Mouse (Mus musculus): ENCODE data around the gene Adgrf1.

Adgrf1 gene

GRCm38 (mm10) chr17:43270161-43270560 is at the start of gene Adgrf1:
Gene Adgrf1, plus strand, starts transcription at chr17:43270329.
- no peak for DNase-seq (ENCODE audit: low spot score)

GRCm38 (mm10) chr17:43226101-43226500 is 44.0 kb upstream of the Adgrf1 start:
- DNase-seq (ENCODE audit: low spot score) = no peak

- DNase-seq (ENCODE audit: low spot score) = no peak
Observed at GRCm38 (mm10) chr17:43229621-43230513, 40.3 kb upstream of the Adgrf1 start.

GRCm38 (mm10) chr17:43230821-43231220 is 39.3 kb upstream of the Adgrf1 start:
- no peak for DNase-seq (ENCODE audit: low spot score)

DNA sequence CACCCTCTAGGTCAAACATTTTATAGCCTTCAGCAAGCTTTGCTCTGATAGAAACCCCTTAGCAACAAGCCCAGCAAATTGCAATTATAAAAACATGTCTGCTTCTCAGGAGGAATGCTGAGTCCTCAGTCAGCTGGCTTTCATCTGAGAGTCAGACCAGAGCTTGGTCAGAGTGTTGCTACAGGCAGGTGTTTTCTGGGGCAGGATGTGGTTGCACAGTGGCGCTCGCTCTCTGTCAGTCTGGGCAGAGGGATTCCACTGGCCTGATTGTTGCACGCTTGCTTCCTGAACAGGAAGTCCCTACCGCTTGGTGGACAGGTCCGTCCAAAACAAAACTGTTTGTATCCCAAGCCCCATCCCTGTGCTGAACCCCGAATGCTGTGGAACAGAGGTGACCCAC is 37.4 kb upstream of the Adgrf1 start:
- no peak for DNase-seq (ENCODE audit: low spot score)

- no peak for DNase-seq (ENCODE audit: low spot score)
Observed at GRCm38 (mm10) chr17:43236656-43237250, 33.4 kb upstream of the Adgrf1 start.

DNA sequence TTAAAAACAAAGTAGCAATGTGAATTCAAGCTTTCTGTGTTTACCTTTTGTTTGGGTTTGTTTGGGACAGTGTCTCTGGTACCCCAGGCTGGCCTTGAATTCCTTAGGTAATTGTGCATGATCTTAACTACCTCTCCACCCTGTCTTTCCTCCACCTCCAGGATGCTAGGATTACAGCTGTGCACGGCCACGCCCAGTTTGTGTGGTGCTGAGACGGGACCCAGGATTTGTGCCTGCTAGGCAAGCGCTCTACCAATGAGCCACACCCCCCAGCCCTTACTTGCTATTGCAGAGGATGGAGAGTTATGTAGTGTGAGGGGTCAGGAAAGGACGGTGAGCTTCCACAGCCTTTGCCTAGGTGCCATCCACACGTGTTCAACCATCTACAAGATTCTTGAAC is 31.1 kb upstream of the Adgrf1 start:
- no peak for DNase-seq (ENCODE audit: low spot score)

DNA sequence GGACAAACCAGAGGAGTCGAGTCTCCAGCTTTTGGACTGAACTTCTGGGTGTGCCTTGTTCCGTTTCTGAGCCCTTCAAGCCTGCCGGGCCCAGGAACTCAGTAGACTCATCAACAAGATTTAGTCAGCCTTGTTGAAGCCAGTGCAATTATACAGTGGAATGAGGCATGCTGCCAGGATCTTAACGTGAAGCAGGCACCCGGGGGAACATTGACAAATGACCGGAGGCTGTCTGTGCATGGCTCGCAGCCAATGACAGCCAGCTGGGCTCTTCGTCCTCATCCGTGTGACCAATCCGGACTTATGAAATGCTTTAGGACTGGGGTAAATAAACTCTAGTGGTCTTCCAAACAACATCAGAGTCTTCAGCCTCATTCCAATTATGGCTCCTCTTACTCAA is 29.0 kb upstream of the Adgrf1 start:
- no peak for DNase-seq (ENCODE audit: low spot score)

DNA sequence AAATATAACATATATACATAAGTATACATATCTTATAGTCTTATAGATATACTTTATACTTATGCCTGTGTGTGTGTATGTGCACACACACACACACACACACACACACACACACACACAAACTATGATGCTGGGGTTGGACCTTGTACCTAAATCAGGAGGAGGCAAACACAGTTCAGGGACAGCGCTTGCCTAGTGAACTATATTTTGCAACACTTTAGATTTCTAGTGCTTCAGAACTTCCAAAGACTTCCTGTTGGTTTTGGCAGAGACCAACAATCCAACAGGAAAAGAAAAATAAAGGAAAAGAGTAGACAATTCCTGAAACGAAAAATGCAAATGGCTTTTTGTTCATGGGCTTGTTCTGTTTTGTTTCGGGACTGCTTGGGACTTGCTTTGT is 27.5 kb upstream of the Adgrf1 start:
- no peak for DNase-seq (ENCODE audit: low spot score)

- DNase-seq (ENCODE audit: low spot score) = no peak
Observed at GRCm38 (mm10) chr17:43245364-43245763, 24.8 kb upstream of the Adgrf1 start.

- DNase-seq (ENCODE audit: low spot score) = no peak
Observed at GRCm38 (mm10) chr17:43247245-43247644, 22.9 kb upstream of the Adgrf1 start.

GRCm38 (mm10) chr17:43249645-43250044 is 20.5 kb upstream of the Adgrf1 start:
- DNase-seq (ENCODE audit: low spot score) = no peak

GRCm38 (mm10) chr17:43251249-43252125 is 18.6 kb upstream of the Adgrf1 start:
- DNase-seq (ENCODE audit: low spot score) = no peak

DNA sequence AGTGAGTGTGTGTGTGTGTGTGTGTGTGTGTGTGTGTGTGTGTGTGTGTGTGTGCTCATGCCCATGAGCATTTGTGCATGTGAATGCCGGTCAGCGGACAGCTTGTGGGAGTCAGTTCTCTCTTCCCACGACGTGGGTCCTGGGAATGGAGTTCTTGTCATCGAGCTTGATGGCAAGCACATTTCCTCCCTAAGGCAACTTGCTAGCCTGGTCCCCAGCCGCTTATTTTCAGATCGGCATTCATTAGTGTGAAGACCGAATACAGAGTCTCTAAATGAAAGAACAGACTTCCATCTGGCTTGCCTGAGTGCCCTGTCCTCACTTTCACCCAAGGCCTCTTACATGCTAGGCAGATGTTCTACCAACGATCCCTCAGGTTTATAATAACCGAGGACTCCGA is 17.3 kb upstream of the Adgrf1 start:
- DNase-seq (ENCODE audit: low spot score) = no peak

GRCm38 (mm10) chr17:43254261-43254660 is 15.9 kb upstream of the Adgrf1 start:
- no peak for DNase-seq (ENCODE audit: low spot score)

DNA sequence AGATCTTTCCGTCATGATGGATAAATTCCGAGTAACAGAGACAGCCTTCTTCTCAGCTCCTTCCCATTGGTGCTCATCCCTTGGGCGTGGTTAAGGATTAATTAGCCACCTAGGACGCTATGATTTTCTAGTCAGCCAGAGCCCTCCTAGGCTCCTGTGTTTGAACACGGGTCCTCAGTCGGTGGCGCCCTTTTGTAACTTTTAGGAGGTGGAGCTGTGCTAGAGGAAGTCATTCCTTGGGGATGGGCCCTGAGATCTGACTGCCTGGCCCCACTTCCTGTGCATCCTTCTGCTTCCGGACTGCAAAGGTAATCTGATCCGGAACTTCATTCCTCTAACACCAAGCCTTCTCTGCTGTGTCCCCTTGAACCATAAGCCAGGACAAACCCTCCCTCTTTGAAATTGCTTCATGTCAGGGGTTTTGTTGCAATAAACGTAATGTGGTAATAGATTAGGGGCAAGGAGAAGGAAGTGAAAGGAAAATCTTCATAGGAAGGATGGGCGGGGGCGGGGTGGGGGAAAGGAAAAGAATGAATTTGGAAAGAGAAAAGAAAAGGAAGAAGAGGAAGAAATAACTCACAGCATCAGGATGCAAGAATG is 13.5 kb upstream of the Adgrf1 start:
- no peak for DNase-seq (ENCODE audit: low spot score)

GRCm38 (mm10) chr17:43257699-43258098 is 12.4 kb upstream of the Adgrf1 start:
- no peak for DNase-seq (ENCODE audit: low spot score)

GRCm38 (mm10) chr17:43261937-43262336 is 8.2 kb upstream of the Adgrf1 start:
- DNase-seq (ENCODE audit: low spot score) = no peak

- DNase-seq (ENCODE audit: low spot score) = no peak
Observed at GRCm38 (mm10) chr17:43264739-43265138, 5.4 kb upstream of the Adgrf1 start.

- DNase-seq (ENCODE audit: low spot score) = peak; percentile 18
Observed at GRCm38 (mm10) chr17:43265178-43265837, 4.8 kb upstream of the Adgrf1 start.

DNA sequence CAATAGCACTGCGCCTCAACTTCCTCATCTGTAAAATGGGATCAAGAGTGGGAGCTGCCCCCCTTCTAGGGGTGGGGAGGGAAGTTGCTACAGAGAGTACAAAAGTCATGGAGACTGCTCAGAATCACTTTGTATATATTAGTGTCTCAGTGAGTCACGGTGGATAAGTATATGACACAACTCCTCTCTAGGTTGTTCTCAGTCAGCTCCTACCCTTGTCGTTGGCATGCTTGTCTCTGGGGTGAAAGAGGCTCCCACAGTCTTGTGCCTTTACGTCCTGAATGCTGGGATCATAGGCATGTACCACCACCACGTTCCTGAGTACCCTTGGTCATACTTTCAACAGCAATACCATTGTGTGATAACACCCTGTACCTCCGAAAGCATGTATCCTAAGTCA is 4.2 kb upstream of the Adgrf1 start:
- DNase-seq (ENCODE audit: low spot score) = no peak

DNA sequence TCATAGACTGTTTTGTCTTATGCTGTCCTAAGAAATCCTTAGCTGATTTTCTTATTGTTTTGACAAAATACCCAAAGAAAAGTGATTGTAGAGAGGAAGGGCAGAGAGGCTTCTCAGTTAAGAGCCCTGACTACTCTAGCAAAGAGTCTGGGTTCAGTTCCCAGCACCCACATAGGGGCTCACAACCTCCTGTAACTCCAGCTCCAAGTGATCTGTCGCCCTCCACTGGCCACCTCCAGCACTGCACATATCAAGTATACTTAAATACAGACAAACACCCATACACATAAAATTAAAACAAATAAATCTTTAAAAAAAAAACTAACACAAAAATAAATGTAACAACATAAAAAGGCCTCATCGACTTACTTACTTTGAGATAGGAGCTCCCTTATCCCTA is 3.5 kb upstream of the Adgrf1 start:
- no peak for DNase-seq (ENCODE audit: low spot score)

Measured in MN1 (cell line).